Mouse (Mus musculus) forebrain, embryonic 16.5 days (tissue): ENCODE measurements at regions not wholly inside any gene's neighbourhood (a gene's known extent, or its start where the extent isn't known, plus 50 kb on each side); places are given as distances from the start of the nearest gene placed in this dataset.

Experiments
- ATAC-seq: fragments of 200-750 bp; cut with Nextera tagmentation; 2 replicates; pipeline ENCODE4 v1.8.0; 2017; ENCODE audit warnings: mild to moderate bottlenecking, moderate library complexity
- H3K27ac ChIP-seq: fragments of 300-500 bp; sonication (generic); 2 replicates; pipeline ENCODE4 v1.5.1; 2014; ENCODE audit warnings: low read length, control low read depth
- H3K27me3 ChIP-seq: fragments of 300-500 bp; sonication (generic); replicated peaks from 2 replicates; pipeline ENCODE4 v1.6.1; 2014; ENCODE audit warnings: low read length; ENCODE audit not compliant: control insufficient read depth, insufficient read depth
- H3K36me3 ChIP-seq: fragments of 300-500 bp; sonication (generic); 2 replicates; pipeline ENCODE4 v1.6.1; 2014; ENCODE audit not compliant: control insufficient read depth, insufficient read depth
- H3K4me1 ChIP-seq: fragments of 300-500 bp; sonication (generic); replicated peaks from 2 replicates; pipeline ENCODE4 v1.6.1; 2014; ENCODE audit warnings: low read length; ENCODE audit not compliant: control insufficient read depth, insufficient read depth
- H3K4me2 ChIP-seq: fragments of 300-500 bp; sonication (generic); 2 replicates; pipeline ENCODE4 v1.6.1; 2014; ENCODE audit warnings: mild to moderate bottlenecking, low read length, control low read depth
- H3K4me3 ChIP-seq: fragments of 300-500 bp; sonication (generic); replicated peaks from 2 replicates; pipeline ENCODE4 v1.5.1; 2014; ENCODE audit warnings: mild to moderate bottlenecking, low read length, control low read depth
- H3K9ac ChIP-seq: fragments of 300-500 bp; sonication (generic); replicated peaks from 2 replicates; pipeline ENCODE4 v1.6.1; 2014; ENCODE audit warnings: low read depth, low read length, control low read depth
- H3K9me3 ChIP-seq: fragments of 300-500 bp; sonication (generic); 2 replicates; pipeline ENCODE4 v1.6.1; 2016; ENCODE audit warnings: low read length; ENCODE audit not compliant: control insufficient read depth
- WGBS: fragments of 180-500 bp; shearing (Covaris S2); extraction: QIAGEN DNeasy Blood & Tissue Kit; methylation state at CpG from one replicate; pipeline ENCODE4 v1.1.7; 2014; 5-methylcytosine and 5-hydroxymethylcytosine counted together

DNA sequence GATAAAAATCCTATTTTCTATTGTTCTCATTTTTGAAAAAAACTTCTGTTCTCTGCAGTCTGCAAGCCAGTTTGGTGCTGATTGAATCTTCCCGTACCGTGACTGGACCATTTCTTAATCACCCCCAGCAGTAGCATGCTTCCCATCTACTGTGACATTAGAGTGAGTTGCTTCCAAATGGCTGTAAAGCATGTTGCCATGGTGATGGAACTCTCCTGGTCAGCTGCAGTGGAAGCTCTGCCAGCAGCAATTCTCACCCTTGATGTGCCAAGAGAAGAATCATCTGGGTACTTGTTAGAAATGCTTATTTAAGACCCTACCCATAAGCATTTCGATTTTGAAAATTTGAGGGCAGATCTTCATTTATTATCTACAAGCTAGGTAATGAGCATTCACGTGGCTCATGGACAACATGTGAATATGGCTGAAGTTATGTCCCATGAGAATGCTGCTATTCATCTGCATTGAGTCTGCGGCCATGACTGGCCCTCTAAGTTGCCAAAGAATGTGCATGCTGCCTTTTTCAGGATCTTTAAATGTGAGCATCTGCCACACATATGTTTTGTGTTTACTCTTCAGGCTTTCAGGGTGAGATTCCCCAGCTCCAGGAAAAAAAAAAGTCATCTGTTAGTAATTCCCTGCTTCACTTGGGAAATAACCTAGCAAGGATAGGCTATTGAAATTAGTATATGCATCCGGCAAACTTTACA, 62.8 kb downstream of the H2al1n start:
- Histone ChIP-seq H3K27me3 (no peaks in the 10 kb centered on the region), H3K36me3 (no peaks in the 10 kb centered on the region), H3K9ac (no peak overlapping the region), H3K4me1 (no peaks in the 10 kb centered on the region; the same call in 1 of the 2 replicates), H3K27ac (no peak overlapping the region), H3K4me3 (no peak overlapping the region), H3K4me2 (no peak overlapping the region), H3K9me3 (no peaks in the 10 kb centered on the region)
- ATAC-seq = peak; percentile 95
- WGBS = 45% methylated on average over 6 of the region's 6 CpGs

GRCm38 (mm10) chrX:14279312-14279711, 68.4 kb downstream of the H2al1n start:
- 60% methylated on average over 2 of the region's 2 CpGs for WGBS
- no peak for ATAC-seq
- Histone ChIP-seq H3K27ac (no peak overlapping the region), H3K4me2 (no peak overlapping the region), H3K9ac (no peak overlapping the region), H3K4me3 (no peak overlapping the region), H3K36me3 (no peaks in the 10 kb centered on the region), H3K9me3 (no peaks in the 10 kb centered on the region), H3K4me1 (no peaks in the 10 kb centered on the region), H3K27me3 (no peaks in the 10 kb centered on the region)

- no peak for ATAC-seq
- Histone ChIP-seq H3K9me3 (no peaks in the 10 kb centered on the region), H3K4me1 (no peaks in the 10 kb centered on the region), H3K27me3 (no peaks in the 10 kb centered on the region), H3K4me3 (no peak overlapping the region), H3K27ac (no peak overlapping the region), H3K36me3 (no peaks in the 10 kb centered on the region), H3K4me2 (no peak overlapping the region), H3K9ac (no peak overlapping the region)
Observed at GRCm38 (mm10) chrX:14279736-14280135, 68.8 kb downstream of the H2al1n start.

- no peaks in the 10 kb centered on the region for H3K36me3 ChIP-seq
- 96% methylated on average over 6 of the region's 6 CpGs for whole genome bisulfite sequencing
- no peak for ATAC-seq
- no peaks in the 10 kb centered on the region for H3K27me3 ChIP-seq
- H3K4me1 ChIP-seq = no peaks in the 10 kb centered on the region
- no peak overlapping the region for H3K4me2 ChIP-seq
- H3K4me3 ChIP-seq = no peak overlapping the region
- H3K27ac ChIP-seq = no peak overlapping the region
- H3K9me3 ChIP-seq = no peaks in the 10 kb centered on the region
- H3K9ac ChIP-seq = no peak overlapping the region
Observed at GRCm38 (mm10) chrX:14294890-14295289, 83.9 kb downstream of the H2al1n start.

DNA sequence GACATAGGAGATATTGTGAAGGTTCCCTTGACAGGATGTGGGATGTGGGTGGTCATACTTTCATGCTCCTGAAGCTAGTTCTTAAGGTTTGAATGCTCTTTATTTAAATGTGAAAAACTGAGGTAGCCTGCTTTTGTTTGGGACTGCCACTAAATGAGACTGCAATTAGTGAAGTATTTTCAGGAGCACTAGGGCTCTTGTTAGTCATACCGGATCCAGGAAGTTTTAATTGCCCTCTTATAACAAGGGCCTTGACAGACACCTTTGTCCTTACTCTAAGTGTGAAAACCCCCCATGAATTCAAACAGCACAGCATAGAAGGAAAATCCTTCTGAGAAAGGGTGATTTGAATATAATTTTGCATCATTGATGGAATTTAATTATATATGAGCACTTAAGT, 91.2 kb downstream of the H2al1n start:
- H3K36me3 ChIP-seq = no peaks in the 10 kb centered on the region
- no peaks in the 10 kb centered on the region for H3K4me1 ChIP-seq
- H3K9ac ChIP-seq = no peak overlapping the region
- 22% methylated on average over 1 of the region's 1 CpGs for WGBS
- no peak overlapping the region for H3K27ac ChIP-seq
- no peaks in the 10 kb centered on the region for H3K27me3 ChIP-seq
- no peak overlapping the region for H3K4me3 ChIP-seq
- no peaks in the 10 kb centered on the region for H3K9me3 ChIP-seq
- H3K4me2 ChIP-seq = no peak overlapping the region
- ATAC-seq = peak; percentile 78

- H3K4me2 ChIP-seq = no peak overlapping the region
- H3K36me3 ChIP-seq = no peaks in the 10 kb centered on the region
- H3K4me1 ChIP-seq = no peaks in the 10 kb centered on the region
- H3K27ac ChIP-seq = no peak overlapping the region
- H3K4me3 ChIP-seq = no peak overlapping the region
- no peak for ATAC-seq
- no peaks in the 10 kb centered on the region for H3K27me3 ChIP-seq
- H3K9me3 ChIP-seq = no peaks in the 10 kb centered on the region
- 76% methylated on average over 1 of the region's 1 CpGs for WGBS
- no peak overlapping the region for H3K9ac ChIP-seq
Observed at GRCm38 (mm10) chrX:14312746-14313145, 101.8 kb downstream of the H2al1n start.

GRCm38 (mm10) chrX:14352416-14352815, 141.5 kb downstream of the H2al1n start:
- 91% methylated on average over 2 of the region's 2 CpGs for WGBS
- ATAC-seq = no peak
- Histone ChIP-seq H3K4me1 (no peaks in the 10 kb centered on the region), H3K27ac (no peak overlapping the region), H3K9me3 (no peaks in the 10 kb centered on the region), H3K4me2 (no peak overlapping the region), H3K36me3 (no peaks in the 10 kb centered on the region), H3K9ac (no peak overlapping the region), H3K4me3 (no peak overlapping the region), H3K27me3 (no peaks in the 10 kb centered on the region)

GRCm38 (mm10) chrX:14353366-14353765, 142.4 kb downstream of the H2al1n start:
- Histone ChIP-seq H3K36me3 (no peaks in the 10 kb centered on the region), H3K4me3 (no peak overlapping the region), H3K4me2 (no peak overlapping the region), H3K4me1 (no peaks in the 10 kb centered on the region), H3K27ac (no peak overlapping the region), H3K9me3 (no peaks in the 10 kb centered on the region), H3K27me3 (no peaks in the 10 kb centered on the region), H3K9ac (no peak overlapping the region)
- ATAC-seq = no peak
- 70% methylated on average over 3 of the region's 3 CpGs for WGBS

DNA sequence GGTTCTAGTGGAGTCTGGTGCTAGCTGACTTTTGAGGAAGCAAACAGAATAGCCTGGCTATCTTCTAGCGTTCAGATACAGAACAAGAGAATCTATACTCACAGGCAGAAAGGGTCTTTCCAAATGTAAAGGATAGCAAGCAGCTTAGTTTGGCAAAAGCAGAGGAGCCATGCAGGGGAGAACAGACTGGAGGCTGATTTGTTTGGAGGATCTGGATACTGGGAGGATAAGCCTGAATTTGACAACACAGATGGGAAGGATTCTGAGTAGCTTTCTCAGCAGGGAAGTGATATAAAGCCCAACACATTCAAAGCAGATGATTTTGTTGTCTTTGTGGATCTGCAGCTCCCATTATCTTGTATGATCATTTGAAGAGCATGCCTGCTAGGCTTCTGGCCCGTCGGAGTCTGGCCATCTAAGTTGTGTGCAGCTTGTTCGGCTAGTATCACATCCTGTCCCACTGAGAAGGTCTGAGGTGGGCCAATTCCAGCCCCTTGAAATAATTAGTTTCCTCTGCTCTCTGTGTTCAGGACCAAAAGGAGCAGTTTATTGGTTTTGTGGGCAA, 145.6 kb downstream of the H2al1n start:
- WGBS = 71% methylated on average over 4 of the region's 4 CpGs

More for the DNA sequence above, 145.6 kb downstream of the H2al1n start:
- ATAC-seq = no peak
- Histone ChIP-seq H3K27ac (no peak overlapping the region), H3K27me3 (no peaks in the 10 kb centered on the region), H3K4me1 (no peaks in the 10 kb centered on the region), H3K4me2 (no peak overlapping the region), H3K9ac (no peak overlapping the region), H3K9me3 (no peaks in the 10 kb centered on the region), H3K36me3 (no peaks in the 10 kb centered on the region), H3K4me3 (no peak overlapping the region)
